Mouse (Mus musculus) Patski (cell line): ENCODE measurements around the gene Pdilt. TPM values are rescaled to one million over a fixed set of nuclear protein-coding genes. Genes with fewer than 3 reads are reported as not detected.

Source experiments
- ATAC-seq: fragments of 100-300 bp; one replicate; pipeline ENCODE4 v1.8.0; 2021
- CTCF ChIA-PET: fragments of 350-600 bp; sonication (Branson Sonifier 250); formaldehyde crosslinking; loops from one replicate; lab custom pipeline; 2022; ENCODE audit warnings: inconsistent platforms; lab: Charles Lee
- POLR2A ChIA-PET: fragments of 350-600 bp; sonication (Branson Sonifier 250); formaldehyde crosslinking; loops from one replicate; lab custom pipeline; 2022; ENCODE audit warnings: antibody characterized with exemption, inconsistent platforms; lab: Charles Lee
- DNase-seq: peaks from one replicate; pipeline ENCODE4 v3.0.0-alpha.2; 2011; ENCODE audit warnings: low read depth, low spot score
- H3K27me3 ChIP-seq: fragments of 371-371 bp; one replicate; pipeline ENCODE4 v1.5.1; 2021
- CTCF ChIP-seq: fragments of 100-300 bp; IDR thresholded peaks from one replicate; pipeline ENCODE4 v1.5.1; 2021
- in situ Hi-C: fragments of 300-500 bp; cut with MboI; formaldehyde crosslinking; loops from 3 replicates; pipeline ENCODE4 v1.11.1; 2018; ENCODE audit warnings: low pct_unique_long_range_greater_than_20kb, mixed read lengths
- polyA plus RNA-seq: library from polyadenylated mRNA; unstranded; gene quantifications from one replicate; pipeline ENCODE4 v1.2.3, GENCODE M21; 2021

Pdilt gene
- polyA plus RNA-seq, 1 experiment from 2014 or later, result not detected

GRCm38 (mm10) chr7:119515492-119516271, 7.6 kb downstream of the Pdilt start:
- in situ Hi-C loops, result loop anchor here (10.0 kb wide), 2 partner anchors 501 to 761 kb away; no protein-coding TSS in a partner anchor
- DNase-seq (no peak), ATAC-seq (no peak)
- ChIA-PET POLR2A (no interaction called here), CTCF (interaction anchor here (1.2 to 4.6 kb wide), 5 partner anchors 24 to 504 kb away, joined by 3 to 17 read pairs (median 4); no protein-coding TSS in a partner anchor)
- no peaks in the 10 kb centered on the region for H3K27me3 ChIP-seq
- TF ChIP-seq CTCF, result peak; percentile 68

GRCm38 (mm10) chr7:119513056-119513455, 10.2 kb downstream of the Pdilt start:
- ChIA-PET POLR2A (no interaction called here), CTCF (interaction anchor here (0.7 to 4.6 kb wide), 10 partner anchors 9 to 502 kb away, joined by 3 to 17 read pairs (median 5); partner anchors contain the start of gene Pdilt)
- in situ Hi-C loops, result loop anchor here (10.0 kb wide), 2 partner anchors 498 to 758 kb away; no protein-coding TSS in a partner anchor
- ATAC-seq (no peak), DNase-seq (no peak)
- TF ChIP-seq CTCF, result peak; percentile 87
- no peaks in the 10 kb centered on the region for H3K27me3 ChIP-seq

GRCm38 (mm10) chr7:119511143-119511542, 12.1 kb downstream of the Pdilt start:
- peak; percentile 81 for ATAC-seq

GRCm38 (mm10) chr7:119490041-119490780, 33.1 kb downstream of the Pdilt start:
- CTCF ChIA-PET, result interaction anchor here (1.0 kb wide), 2 partner anchors 63 to 467 kb away, joined by 3 read pairs; no protein-coding TSS in a partner anchor
- in situ Hi-C loops, result no loop called here
- ATAC-seq (no peak), DNase-seq (no peak)
- TF ChIP-seq CTCF, result no peak
- POLR2A ChIA-PET, result no interaction called here
- H3K27me3 ChIP-seq, result no peaks in the 10 kb centered on the region

More at GRCm38 (mm10) chr7:119511143-119511542, 12.1 kb downstream of the Pdilt start:
- POLR2A ChIA-PET, result no interaction called here
- in situ Hi-C loops, result loop anchor here (10.0 kb wide), 2 partner anchors 496 to 756 kb away; no protein-coding TSS in a partner anchor
- H3K27me3 ChIP-seq, result no peaks in the 10 kb centered on the region
- TF ChIP-seq CTCF, result no peak
- CTCF ChIA-PET, result no interaction called here
- no peak for DNase-seq

GRCm38 (mm10) chr7:119486683-119487082, 36.6 kb downstream of the Pdilt start:
- DNase-seq (no peak), ATAC-seq (no peak)
- ChIA-PET POLR2A (no interaction called here), CTCF (no interaction called here)
- no peaks in the 10 kb centered on the region for H3K27me3 ChIP-seq
- in situ Hi-C loops, result no loop called here
- no peak for TF ChIP-seq CTCF

- TF ChIP-seq CTCF, result no peak
- in situ Hi-C loops, result no loop called here
- POLR2A ChIA-PET, result no interaction called here
- CTCF ChIA-PET, result no interaction called here
- no peak for ATAC-seq
- no peak for DNase-seq
- H3K27me3 ChIP-seq, result no peaks in the 10 kb centered on the region
Observed at GRCm38 (mm10) chr7:119484154-119484553, 39.1 kb downstream of the Pdilt start.

GRCm38 (mm10) chr7:119479256-119479655, 44.0 kb downstream of the Pdilt start, which contains the start of gene Umod:
Umod (minus strand) TSS chr7:119479282.
- in situ Hi-C loops, result no loop called here
- DNase-seq (no peak), ATAC-seq (no peak)
- POLR2A ChIA-PET, result no interaction called here
- H3K27me3 ChIP-seq, result no peaks in the 10 kb centered on the region
- CTCF ChIA-PET, result no interaction called here
- TF ChIP-seq CTCF, result no peak

- TF ChIP-seq CTCF, result no peak
- DNase-seq (no peak), ATAC-seq (no peak)
Observed at GRCm38 (mm10) chr7:119476500-119477389, 46.5 kb downstream of the Pdilt start.

GRCm38 (mm10) chr7:119459185-119459584, 64.1 kb downstream of the Pdilt start, which contains the start of gene Gp2:
Gp2 (minus strand) TSS chr7:119459285.
- no peak for TF ChIP-seq CTCF
- no peak for ATAC-seq
- H3K27me3 ChIP-seq, result no peaks in the 10 kb centered on the region
- ChIA-PET POLR2A (interaction anchor here (0.6 kb wide), 1 partner anchor 156 kb away, joined by 3 read pairs; no protein-coding TSS in a partner anchor), CTCF (no interaction called here)
- in situ Hi-C loops, result no loop called here
- DNase-seq, result no peak

More at GRCm38 (mm10) chr7:119476500-119477389, 46.5 kb downstream of the Pdilt start:
- no peaks in the 10 kb centered on the region for H3K27me3 ChIP-seq
- ChIA-PET POLR2A (no interaction called here), CTCF (no interaction called here)
- in situ Hi-C loops, result no loop called here

GRCm38 (mm10) chr7:119454192-119454591, 69.1 kb downstream of the Pdilt start:
- no peaks in the 10 kb centered on the region for H3K27me3 ChIP-seq
- ChIA-PET POLR2A (no interaction called here), CTCF (no interaction called here)
- DNase-seq (no peak), ATAC-seq (no peak)
- in situ Hi-C loops, result no loop called here
- no peak for TF ChIP-seq CTCF
